Mouse (Mus musculus) cerebellum, adult 11 months (tissue): Measurements from ENCODE around the gene Atf7ip.
A peak's percentile ranks its signal among the peaks of the same experiment; 100 is the strongest.

Experiments used
- DNase-seq: peaks from one replicate; pipeline ENCODE4 v3.0.0; 2022

Gene Atf7ip

DNA sequence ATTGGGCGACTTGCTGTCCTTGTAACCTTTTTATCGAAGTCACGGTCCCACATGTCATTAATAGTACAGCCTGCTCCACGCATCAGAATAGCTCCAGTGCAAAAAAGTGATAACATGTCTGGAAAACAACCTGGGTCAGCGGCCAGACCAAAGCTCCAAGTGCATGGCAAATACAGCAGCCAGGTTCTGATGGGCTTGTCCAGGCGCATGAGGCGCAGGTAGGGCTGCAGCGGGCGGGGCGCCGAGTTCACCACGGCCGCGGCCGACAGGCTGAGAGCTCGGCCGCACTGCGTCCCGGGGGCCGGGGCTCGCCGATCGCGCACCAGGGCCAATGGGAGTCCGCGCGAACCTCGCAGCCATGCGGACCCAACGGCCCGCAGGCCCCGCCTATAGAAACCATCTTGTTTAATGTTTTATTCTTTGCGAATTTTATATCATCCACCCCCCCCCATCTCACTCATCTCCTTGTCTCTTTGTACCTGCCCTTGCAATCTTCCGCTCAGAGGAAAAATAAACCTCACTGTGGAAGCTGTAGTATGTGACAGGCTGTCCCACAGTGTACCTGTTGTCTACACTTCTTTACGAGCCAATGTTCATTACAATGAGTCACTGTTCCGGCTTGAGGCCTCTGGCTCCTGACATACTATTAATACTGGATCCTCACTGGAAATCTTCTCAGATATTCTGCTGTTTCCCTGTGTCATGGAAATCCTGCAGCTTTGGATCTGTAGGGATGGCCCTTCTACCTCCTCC, 19.0 kb upstream of the Atf7ip start:
- no peak for DNase-seq

- DNase-seq, result no peak
These were observed 18.4 kb upstream of the Atf7ip start for GRCm38 (mm10) chr6:136487554-136487950.

DNA sequence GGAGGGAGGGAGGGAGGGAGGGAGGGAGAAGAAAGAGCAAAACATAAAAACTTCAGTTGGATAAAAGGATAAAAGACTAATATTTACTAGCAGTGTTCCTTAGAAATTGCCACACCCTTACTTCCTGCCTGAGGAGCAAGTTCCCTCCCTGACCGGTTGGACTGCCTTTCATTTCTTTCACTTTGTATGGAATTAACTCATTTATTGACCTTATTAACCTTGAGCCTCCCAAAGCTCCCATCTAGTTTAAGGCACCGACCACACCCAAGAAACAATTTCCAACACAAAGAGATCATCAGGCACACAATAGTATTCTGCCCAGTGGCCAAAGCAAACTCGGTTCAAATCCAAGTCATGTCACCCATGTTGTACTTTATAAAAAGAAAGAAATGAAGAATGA, 16.1 kb upstream of the Atf7ip start:
- DNase-seq, result no peak

GRCm38 (mm10) chr6:136490516-136491475, 15.2 kb upstream of the Atf7ip start:
- no peak for DNase-seq

DNA sequence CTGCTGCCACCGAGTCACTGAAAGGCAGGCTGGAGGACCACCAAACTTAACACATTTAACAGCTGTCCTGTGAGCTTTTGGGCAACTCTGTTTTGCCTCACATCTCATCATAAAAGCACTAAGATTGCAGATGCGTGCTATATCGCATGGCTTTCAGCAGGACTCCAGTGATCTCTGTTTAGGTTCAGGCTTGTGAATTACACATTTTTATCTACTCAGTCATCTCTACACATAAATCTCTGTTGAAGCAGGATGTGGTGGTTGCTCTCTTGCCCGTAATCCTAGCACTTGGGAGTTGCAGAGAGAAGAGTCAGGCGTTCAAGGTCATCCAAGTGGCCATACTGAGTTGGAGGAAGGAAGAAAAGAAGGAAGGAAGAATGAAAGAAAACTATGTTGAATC, 14.3 kb upstream of the Atf7ip start:
- DNase-seq, result no peak

GRCm38 (mm10) chr6:136492251-136492650, 13.7 kb upstream of the Atf7ip start:
- DNase-seq, result no peak

- no peak for DNase-seq
These were observed 12.5 kb upstream of the Atf7ip start for GRCm38 (mm10) chr6:136493486-136493885.

- no peak for DNase-seq
These were observed 11.8 kb upstream of the Atf7ip start for GRCm38 (mm10) chr6:136493910-136494751.

DNA sequence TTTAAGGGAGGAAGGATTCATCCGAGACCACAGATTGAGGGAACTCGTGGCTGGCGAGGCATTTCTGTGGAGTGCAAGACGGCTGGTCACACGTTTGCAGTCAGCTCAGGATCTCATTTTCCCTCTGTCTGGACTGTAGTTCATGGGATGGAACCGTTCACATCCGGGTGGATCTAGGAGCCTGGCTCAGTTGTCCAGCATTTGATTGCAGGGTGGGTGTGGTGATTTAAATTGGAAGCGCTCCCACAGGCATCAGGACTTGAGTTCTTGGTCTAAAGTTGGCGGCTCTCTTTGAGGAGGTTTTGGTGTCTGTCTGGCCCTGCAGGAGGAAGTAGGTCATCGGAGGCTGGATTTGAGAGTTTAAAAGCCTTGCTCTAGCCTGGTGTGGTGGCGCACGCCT, 10.9 kb upstream of the Atf7ip start:
- DNase-seq, result no peak

DNA sequence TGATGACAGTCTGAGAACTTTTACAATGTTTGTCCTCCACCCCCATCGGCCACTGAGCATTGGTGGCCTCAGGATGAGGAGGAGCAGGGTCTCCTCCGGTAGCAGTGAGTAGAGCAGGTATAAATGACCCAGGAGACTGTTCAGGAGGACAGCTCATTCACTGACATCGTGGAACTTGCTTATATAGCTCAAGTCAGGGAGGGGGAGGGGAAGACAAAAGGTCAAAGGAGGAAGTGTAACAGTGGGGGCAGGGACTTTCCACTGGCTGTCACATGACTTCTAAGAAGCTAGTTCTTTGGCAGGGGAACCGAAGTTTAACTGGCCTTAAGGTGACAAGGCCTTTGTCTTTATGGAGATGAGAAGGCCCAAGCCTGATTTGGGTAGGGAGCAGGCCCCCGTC, 8.2 kb upstream of the Atf7ip start:
- no peak for DNase-seq

DNA sequence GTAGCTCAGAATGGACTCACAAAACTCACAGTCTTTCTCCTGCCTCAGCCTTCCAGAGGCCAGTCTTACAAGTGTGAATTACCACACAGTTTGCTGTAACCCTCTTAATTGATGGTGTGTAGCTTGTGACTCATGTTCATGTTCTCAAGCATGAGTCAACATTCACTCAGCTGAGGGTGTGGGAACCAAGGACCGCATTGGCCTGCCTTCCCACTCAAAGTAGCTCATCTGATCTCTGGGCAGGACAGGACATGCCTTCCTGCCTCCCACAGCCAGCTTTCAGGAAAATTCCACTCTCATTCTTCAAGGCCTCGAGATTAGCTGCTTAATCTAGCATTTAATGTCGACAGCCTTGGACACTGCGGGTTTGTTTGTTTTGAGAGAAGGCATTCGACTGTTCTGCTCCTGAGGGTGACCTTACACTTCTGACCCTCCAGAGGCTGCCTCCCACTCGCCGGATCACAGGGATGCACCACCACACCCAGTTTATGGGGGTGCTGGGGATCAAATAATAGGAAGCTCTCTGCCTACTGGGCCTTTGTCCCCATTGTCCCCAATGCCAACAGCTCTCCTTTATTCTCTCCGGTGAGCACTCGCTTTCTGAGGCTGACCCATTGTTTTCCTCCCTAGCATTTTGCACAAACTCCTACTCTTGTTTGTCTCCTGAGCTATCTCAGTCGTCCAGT, 6.5 kb upstream of the Atf7ip start:
- DNase-seq, result no peak

DNA sequence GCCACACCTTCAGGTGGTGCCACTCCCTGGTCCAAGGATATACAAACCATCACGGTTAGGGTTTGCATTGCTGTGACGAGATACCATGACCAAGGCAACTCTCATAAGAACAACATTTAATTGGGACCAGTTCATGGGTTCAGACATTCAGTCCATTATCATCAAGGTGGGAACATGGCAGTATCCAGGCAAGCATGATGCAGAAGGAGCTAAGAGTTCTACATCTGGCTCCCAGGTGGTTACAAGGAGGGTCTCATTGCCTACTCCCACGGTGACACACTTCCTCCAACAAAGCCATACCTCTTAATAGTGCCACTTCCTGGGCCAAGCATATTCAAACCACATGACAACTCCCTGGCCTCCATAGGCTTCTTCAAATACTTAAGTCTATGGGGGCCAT, 2.7 kb downstream of the Atf7ip start:
- no peak for DNase-seq

GRCm38 (mm10) chr6:136510945-136511344, 5.0 kb downstream of the Atf7ip start:
- DNase-seq, result no peak

DNA sequence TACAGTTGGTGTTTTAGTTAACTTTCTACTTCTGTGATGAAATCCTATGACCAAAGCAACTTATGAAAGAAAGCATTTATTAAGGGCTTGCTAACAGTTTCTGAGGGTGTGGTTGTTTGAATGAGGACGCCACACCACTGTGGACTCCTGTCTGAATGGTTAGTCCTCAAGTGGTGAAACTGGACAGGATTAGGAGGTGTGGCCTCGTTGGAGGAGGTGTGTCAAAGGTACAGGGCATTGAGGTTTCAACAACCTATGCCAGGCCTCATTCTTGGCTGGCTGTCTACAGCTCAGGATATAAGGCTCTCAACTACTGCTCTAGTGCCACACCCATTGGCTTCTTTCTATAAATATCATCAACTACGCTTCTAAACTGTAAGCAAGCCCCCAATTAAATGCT, 6.4 kb downstream of the Atf7ip start:
- DNase-seq, result no peak

- DNase-seq, result no peak
These were observed 10.7 kb downstream of the Atf7ip start for GRCm38 (mm10) chr6:136516626-136517025.

DNA sequence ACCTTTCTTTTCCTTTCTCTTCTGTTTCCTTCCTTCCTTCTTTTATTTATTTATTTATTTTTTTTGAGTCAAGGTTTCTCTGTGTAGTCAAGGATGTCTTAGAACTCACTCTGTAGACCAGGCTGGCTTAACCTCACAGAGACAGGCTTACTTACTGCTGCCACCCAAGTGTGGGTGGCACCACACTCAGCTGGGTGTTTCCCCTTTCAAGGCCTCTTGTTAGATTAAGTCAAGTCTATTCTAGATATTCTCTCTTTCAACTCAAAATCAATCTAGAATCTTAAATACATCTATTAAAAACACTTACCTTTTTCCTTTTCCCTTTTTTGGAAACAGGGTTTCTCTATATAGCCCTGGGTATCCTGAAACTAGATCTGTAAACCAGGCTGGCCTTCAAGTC, 11.3 kb downstream of the Atf7ip start:
- no peak for DNase-seq

DNA sequence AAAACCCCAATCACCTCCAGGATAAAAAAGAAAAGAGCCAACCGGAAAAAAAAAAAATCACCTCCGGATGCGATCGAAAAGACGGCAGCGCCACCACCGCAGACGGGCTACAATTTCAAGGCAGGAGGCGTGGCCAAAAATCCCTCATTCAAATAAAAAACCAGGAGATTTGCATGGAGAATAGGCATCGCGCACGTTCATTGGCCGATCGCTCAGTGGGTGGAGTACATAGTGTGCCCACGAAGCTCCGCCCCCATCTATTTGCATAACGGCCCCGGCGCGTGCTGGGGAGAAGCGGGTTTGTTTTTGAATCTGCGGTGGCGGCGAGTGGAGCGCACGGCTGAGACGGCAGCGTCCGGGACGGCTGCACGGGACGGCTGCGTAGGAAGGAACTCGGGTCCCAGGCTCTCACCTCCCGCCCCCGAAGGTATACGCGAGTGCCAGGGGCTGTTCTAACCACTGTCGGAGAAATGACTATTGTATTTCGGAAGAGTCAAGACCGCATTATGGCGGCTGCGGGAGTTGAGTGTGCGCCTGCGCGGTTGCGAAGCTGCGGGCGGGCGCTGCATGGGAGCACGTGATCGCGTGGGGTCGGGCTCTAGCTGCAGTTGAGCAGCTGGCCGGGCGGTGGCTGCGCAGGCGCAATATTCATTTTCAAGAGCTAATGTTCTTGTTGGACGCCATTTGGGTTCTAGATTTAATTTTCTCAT, 12.7 kb downstream of the Atf7ip start:
- DNase-seq, result peak; percentile 96

DNA sequence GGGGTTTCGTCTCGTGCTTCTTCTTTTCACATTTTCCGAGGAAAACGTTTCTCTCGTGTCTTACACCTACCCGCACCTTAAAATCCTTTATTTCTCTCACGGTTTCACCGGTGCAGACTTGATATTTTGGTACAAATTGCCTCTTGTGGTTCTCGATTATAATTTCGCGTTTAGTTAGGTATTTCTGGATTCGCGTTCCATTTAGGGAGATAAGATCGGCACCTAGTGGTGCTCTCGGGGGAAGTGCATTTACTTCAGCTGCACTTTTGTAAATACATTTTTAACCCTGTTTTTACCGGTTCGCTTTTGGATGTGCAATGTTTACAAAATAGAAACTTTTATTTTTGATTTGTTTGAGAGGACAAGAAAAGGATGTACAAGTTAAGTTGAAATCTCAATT, 13.3 kb downstream of the Atf7ip start:
- no peak for DNase-seq

DNA sequence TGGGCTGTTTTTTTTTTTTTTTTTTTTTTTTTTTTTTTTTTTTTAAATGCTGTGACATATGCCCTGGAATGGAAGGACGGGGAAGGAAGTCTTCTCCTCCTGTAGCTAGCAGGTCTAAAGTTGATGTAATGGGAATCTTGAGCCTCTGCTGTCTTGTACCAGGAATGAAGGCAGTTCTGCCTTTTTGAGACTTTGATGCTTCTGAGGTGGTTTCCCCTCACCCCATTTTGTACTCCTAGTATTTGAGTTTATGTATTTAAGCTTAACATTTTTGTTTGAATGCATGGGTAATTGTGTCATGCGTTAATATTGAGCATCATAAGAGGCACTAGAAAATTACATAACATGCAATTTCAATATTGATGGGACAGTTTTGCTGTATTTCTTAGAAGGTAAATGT, 14.4 kb downstream of the Atf7ip start:
- DNase-seq, result no peak

DNA sequence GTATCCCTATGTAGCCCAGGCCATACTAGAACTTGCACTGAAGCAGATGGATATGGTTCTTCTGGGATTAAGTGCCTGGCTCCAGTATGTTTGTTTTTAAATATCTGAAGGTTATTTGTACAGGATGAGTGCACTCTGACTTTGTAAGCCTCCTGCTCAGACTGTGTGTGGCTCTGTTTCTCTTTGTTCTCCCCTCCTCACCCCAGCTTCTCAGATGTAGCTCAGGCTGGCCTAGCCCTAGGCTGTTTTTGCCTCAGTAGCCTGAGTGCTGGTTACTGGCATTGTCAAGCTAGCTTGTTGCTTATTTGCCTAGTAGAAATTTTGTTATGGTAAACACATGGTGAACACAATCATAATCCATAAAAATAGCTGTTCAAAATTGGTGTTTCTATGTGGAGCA, 15.7 kb downstream of the Atf7ip start:
- no peak for DNase-seq

DNA sequence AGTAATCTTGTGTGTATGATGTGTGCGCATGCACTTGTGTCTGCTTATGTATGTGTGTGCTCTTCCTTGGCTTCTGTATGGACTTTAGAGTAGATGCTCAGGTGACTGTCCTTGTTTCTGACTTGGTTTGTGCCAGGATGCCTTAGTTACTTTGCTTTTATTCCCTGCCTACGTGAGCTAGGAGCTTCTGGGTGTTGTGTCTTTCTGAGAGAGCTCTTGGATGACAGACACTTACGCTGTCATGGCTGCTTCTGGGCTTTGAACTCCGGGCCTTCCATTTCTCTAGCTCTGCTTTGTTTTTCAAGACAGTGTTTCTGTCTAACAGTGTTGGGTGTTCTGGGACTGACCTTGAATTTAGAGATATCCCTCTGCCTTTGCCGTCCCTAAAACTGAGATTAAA, 16.7 kb downstream of the Atf7ip start:
- no peak for DNase-seq

- no peak for DNase-seq
These were observed 18.8 kb downstream of the Atf7ip start for GRCm38 (mm10) chr6:136524751-136525150.
